Mouse (Mus musculus): ENCODE results near the gene Cflar.
"Not testable (repeated sequence)": the region's sequence is repeated elsewhere in the genome, so short reads cannot be mapped to it uniquely, and the experiment has no call there.

Gene Cflar

DNA sequence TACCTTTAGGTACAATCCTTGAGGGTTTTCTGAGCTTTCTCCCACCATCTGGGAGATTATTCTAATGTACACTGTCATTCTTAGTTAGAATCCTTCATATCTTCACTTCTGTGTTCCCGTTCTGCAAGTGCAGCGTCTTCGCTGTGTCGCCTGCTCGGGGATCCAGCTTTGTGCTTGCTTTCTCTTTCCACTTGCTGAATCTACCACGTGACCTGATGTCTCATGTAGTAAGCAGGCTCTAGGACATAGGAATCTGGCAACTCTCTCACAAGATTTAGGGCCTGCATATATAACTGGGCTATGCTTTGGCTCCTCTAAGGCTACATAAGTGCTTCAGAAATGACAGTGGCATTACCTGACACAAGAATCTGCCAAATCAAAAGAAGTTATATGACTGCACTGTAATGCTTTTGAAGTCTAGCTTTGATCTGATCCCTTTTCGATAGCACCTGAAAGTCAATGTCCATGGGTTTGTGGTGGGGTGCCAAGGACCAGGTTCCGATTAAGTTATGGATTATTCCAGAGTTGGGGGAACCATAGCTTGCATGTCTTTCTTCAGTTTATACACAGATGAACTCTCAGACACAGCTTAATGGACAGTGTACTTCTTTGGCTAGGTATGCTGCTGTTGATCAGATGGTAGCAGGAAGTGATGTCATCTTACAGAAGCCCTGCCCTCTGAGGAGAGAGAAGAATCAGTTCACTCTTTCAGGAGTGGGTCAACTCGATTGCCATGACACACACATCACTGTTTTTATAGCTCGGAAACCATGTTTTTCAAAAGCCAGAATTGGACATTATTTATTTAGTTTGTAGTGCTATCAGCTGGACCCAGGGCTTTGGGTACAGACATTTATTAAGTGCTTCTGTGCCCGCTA, 23.0 kb downstream of the Cflar start:
- no peak for DNase-seq

GRCm38 (mm10) chr1:58735962-58736361, 24.7 kb downstream of the Cflar start:
- no peak for DNase-seq

GRCm38 (mm10) chr1:58736968-58737367, 25.7 kb downstream of the Cflar start:
- peak; percentile 70 for DNase-seq

DNA sequence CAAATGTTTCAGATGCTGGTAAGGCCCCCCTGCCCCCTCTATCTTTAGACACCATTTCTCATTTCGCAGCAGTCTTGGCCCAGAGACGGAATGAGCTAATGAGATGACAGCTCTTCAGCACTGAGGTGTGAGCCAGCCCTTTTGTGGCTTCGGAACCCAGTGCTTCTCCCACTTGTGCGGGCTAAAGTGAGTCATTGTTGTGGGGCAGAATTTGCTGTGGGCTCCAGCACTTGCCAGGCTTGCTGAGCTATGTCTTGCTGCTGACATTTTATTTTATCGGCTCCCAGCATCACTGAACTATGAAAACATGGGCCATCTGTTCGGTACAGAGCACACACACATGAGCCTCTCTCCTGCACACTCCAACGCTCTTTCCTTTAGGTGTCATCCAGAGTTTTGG, 28.2 kb downstream of the Cflar start:
- peak; percentile 74 for DNase-seq

- DNase-seq: no peak
Measured at GRCm38 (mm10) chr1:58742571-58743021, 31.3 kb downstream of the Cflar start.

GRCm38 (mm10) chr1:58743252-58743651, 31.9 kb downstream of the Cflar start:
- no peak for DNase-seq

- no peak for DNase-seq
Measured at GRCm38 (mm10) chr1:58744645-58745044, 33.3 kb downstream of the Cflar start.

- peak; percentile 52 for DNase-seq
Measured at GRCm38 (mm10) chr1:58746880-58747279, 35.6 kb downstream of the Cflar start.

DNA sequence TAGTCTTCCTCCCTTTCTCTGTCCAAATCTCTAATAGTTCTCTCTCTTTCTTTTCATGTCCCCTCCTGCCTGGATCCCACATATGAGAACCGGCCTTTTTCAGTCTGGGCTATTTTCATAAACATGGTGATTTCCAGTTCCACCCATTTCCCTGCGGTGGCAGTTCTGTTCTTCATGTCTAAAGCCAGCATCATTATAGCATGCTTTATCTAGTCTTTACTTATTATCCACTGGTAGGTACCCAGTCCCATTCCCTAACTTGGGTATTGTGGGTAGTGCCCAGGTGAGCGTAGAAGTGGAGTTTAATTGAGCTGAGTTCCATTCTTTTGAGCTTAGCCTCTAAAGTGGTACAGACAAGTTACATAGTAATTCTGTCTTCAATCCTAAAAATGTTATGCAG, 48.1 kb downstream of the Cflar start:
- no peak for DNase-seq

DNA sequence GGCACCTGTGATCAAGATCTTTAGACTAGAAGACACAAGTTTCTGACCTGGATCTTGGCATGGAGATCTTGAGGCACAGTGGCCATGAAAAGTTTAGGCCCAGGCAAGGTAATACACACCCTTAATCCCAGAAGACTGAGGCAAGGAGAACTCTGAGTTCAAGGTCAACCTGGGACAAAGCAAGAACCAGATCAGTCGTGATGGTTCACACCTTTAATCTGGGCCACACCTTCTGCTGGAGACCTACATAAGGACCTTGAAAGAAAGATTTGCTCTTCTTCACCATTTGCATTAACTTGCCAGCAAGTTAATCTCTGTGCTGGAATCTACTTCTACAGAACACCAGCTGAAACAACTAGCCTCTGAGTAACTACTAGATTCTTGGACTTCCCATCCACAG, 49.3 kb downstream of the Cflar start:
- DNase-seq: no peak

DNA sequence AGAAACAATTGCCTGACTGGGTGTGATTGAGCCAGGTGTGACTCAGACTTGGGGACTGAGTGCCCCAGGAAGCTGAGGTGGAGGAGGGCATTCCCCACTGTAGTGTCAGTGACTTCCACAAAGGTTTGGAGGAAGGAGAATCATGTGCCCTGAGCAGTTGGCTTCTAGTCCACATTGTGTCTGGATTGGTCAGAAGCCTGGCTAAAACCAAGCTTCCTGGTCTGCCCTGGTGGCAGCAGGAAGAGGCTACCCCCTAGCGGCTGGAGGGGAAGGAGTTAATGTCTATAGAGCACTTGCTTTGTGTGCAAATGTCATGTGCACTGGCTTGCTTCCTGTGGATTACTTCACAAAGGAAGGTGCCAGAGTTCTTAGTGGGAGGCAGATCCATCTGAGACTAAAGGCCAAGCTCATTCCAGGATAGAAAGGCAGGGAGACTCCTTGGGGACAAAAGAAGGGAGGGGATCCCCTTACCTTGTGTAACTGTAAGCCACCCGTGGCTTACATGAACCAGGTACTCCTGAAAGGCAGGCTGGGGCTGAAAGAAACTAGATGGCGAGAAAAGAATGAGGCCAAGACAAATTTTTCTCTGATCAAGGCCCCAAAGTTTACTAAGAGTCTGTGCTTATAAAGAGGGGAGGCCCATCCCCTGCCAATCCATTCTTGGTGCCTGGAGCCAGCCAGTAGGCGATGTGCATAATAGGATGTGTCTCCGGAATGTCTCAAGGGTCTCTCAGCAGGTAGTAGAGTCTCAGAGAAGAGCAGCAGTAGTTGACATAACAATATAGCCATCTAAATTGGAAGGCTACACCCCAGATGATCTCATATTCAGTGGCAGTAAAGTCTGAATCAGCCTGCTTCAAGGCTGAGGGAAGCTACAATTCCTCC, 50.3 kb downstream of the Cflar start:
- DNase-seq: not testable (repeated sequence)

- no peak for DNase-seq
Measured at GRCm38 (mm10) chr1:58762576-58762975, 51.3 kb downstream of the Cflar start.

DNA sequence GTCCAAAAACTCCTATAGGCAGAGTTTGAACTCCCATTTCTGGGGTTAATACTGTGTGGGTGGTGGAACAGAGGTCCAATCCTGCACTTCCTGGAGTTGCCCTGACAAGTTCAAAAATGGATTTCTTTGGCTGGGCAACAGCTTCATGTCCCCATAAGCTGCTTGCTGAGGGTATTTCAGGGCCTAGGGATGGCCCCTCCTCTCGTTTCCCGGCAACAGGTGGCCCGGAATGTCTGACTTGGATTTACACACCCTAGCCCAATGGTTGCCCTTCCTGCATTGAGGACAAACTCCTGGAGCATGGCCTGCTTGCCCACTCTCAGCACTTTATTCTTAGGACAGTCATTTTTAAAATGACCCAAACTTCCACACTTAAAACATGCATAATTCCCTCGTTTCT, 55.1 kb downstream of the Cflar start:
- DNase-seq: not testable (repeated sequence)

- no peak for DNase-seq
Measured at GRCm38 (mm10) chr1:58769136-58769535, 57.8 kb downstream of the Cflar start.

GRCm38 (mm10) chr1:58769701-58770100, 58.4 kb downstream of the Cflar start:
- no peak for DNase-seq

DNA sequence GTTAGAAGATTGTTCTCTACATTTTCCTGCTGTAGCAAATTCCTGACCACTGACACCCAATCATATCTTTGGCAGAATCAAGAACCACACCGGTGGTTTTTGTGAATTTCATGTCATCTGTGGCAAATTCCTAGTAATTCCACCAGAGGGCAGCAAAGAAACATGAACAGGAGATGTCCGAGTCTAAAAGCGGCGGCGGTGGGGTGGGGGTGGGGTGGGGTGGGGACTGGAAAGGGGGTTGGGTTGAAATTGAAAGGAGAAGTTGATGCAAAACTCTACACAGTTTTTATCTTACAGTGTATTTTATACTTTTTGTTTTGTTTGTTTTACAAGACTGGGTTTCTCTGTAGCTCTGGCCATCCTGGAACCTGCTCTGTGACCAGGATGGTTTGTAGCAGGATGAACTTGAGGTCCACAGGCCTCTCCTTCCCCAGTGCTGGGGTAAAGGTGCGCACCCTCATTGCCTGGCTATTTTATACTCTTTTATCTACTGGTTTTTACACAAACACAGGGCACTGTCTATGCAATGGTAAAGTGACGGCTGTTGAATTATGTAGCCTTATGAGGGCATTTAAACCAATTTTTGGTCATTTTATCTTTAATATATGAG, 58.9 kb downstream of the Cflar start:
- DNase-seq: peak; percentile 35

- no peak for DNase-seq
Measured at GRCm38 (mm10) chr1:58772084-58772483, 60.8 kb downstream of the Cflar start.

GRCm38 (mm10) chr1:58773280-58773679, 62.0 kb downstream of the Cflar start:
- no peak for DNase-seq

DNA sequence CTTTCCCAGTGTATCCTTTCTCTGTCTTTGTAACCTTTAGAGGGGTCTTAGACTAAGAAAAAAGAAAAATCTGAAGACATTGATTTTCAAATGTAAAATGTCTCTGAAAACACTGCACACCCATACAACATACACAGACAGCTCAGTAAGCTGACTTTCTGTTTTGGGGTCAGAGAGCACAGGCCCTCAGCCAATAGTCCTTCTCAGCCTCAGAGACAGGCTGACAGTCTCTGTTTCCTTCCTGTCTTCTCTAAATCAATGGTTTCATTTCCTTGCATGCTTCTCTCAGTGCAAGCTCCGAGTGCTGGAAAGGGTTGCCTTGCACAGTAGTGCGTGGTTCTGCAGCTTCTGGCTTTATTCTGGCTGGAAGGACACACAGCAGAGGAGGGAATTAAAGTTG, 62.6 kb downstream of the Cflar start:
- no peak for DNase-seq

DNA sequence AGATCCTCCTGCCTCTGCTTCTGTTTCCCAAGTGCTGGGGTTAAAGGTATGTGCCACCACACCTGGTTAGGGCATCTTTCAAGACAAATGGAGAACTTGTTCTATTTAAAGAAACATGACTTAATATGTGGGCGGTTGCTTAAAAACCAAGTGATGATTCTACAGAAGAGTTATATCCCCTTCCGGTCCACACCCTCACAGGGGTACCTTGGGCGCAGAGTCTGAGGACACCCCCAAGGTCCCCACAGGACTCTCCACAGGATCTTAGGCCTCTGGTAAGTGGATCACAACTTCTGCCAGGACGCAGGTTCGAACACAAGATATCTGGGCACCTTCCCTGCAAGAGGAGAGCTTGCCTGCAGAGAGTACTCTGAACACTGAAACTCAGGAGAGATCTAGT, 64.1 kb downstream of the Cflar start:
- DNase-seq: no peak

GRCm38 (mm10) chr1:58777583-58777982, 66.3 kb downstream of the Cflar start:
- DNase-seq: no peak

DNA sequence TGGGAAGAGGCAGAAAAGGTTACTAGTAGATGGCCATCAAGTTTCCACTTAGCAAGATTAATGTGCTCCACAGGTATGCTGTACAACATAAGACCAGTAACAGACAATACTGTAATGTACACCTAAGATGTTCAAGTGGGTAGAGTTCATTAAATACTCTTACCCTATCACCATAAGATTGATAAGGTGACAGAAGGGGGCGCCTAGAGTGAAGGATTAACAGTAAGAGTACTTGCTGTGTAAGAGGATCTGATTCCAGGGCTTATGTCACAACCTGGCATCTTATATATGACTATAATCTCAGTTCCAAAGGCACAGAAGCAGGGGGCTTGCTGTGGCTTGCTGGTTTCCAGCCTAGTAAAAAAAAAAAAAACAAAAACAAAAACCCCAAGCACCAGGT, 66.9 kb downstream of the Cflar start:
- no peak for DNase-seq

DNA sequence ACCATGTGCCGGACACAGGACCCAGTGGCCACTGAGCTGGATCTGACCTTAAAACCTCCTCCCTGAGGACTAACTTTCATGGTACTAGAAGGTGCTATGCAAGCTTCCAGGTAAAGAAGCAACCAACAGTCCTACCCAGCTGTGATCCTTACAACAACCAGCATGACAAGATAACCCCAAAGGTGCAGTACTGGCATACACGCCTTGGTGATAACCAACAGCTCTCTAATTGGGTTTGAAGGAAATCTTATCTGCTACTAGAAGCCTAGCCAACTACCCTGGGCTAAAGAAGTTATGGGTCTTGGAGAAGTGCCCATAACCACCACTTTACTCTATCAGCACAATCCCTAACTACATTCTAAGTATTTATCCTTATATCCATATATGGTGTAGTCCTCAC, 75.0 kb downstream of the Cflar start:
- no peak for DNase-seq

Measured in right cerebral cortex, postnatal 25 days (tissue).